Mouse (Mus musculus): ENCODE measurements around the gene Dip2a.

GRCm38 (mm10) chr10:76225944-76226343, 119.1 kb downstream of the Dip2a start:
- TF ChIP-seq CTCF (IDR thresholded peaks at IDR 0.05): no peak
- no peak for TF ChIP-seq POLR2A (IDR thresholded peaks at IDR 0.05; ENCODE audit: insufficient read depth, low read depth, low read length)

Measured in heart, adult 2 months (tissue).